Mouse (Mus musculus) thymus, postnatal 36 days (tissue): Measurements from ENCODE around the gene Olfr992.
"Not testable (repeated sequence)": the region's sequence is repeated elsewhere in the genome, so short reads cannot be mapped to it uniquely, and the experiment has no call there.

Experiments
- DNase-seq, 2 experiments: peaks; one replicate each; pipeline ENCODE4 v3.0.0; 2022; ENCODE audit warnings: mixed read lengths in 2 of 2

Gene Olfr992

DNA sequence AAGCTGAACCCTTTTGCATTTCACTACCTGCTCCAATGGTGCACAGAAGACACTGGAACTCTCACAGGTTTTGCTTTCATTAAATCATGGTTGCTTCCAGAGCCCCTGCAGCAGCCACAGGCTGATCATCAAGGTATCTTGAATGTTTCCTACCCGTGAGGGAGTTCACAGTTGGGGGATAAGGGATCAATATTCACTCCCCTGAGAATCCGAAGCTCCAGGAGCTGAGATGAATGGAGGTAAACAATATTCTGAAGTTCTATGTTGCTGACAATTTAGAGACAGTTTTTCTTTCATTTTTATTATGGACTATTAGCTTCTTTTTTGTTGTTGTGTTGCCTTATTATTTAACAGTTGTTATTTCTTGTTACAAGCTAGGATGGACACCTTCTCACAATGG, at the start of gene Olfr992:
Gene Olfr992, minus strand, starts transcription at position 101 of the 400 bp plus-strand sequence.
- no peak for DNase-seq

DNA sequence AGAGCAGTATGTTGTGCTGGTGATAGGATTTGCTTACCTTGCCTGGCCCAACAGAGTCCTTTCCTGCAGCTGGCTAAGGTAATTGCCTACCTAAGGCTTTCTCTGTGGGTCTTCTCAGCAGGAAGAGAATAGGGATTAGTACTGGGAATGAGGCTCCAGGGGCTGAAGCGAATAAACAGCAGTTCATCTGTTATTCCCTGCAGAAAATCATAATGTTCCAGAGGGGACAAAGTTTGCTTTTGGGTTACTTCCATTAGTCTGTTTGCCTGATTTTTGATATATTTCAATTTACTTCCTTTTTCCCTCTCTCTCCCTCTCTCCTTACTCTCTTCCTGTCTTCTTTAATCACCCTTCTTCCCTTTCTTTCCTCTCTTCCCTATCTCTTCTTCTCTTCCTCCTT, 34.3 kb upstream of the Olfr992 start, which contains the start of gene Olfr995:
Gene Olfr995, minus strand, starts transcription at position 101 of the 400 bp plus-strand sequence.
- DNase-seq, result no peak

DNA sequence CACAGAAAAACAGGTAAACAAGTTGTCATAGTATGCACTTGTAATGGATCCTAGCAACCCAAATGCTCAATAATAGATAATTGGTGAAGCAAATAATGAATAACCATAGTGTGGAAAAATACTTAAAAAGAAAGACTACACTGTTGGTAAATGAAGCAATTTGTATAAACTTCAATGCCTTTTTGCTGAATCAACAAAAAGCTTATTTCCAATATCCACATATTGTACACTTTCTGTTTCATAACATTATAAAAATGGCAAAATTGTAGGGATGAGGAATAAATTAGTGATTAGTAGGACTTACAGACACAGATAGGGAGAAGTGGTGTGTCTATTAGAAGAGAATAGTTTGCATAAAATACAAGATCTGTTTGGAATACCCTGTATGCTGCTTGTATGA, 33.3 kb upstream of the Olfr992 start:
- DNase-seq, result no peak

DNA sequence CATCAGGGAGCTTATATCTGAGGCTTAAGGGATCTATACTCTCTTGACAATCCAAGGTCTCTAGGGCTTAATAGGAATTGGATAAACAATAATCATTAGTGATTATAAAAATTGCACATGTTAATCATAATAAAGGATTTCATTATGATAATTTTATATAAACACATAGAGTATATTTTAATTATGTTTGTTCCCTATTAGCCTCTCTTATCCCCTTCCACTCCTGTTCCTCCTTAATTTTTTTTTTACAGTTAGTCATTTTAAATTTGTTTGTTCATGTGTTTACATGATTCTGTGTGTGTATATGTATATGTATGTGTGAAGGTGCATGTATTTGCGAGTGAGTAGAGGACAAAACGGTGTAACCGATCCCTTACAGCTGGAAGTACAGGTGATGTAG, 27.1 kb upstream of the Olfr992 start, which contains the start of gene Olfr994:
Gene Olfr994, minus strand, starts transcription at position 101 of the 400 bp plus-strand sequence.
- DNase-seq, result no peak

DNA sequence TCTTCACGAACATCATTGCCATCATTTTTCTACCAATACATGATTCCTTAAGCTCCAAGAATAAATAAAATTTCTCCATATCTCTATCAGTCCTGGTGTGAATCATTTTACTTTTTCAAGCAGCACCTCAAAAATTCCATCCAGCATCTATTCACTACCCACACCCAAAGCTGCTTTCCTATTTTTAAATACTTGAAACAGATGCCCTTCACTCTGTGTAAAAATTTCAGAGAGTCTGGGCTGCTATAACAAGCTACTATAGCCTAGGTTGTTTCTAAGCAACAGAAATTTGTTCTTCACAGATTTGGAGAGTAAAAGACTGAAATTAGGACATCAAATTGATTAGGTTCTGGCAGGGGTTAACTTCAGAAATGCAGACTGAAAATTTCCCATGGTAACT, 16.6 kb upstream of the Olfr992 start:
- DNase-seq, result no peak

DNA sequence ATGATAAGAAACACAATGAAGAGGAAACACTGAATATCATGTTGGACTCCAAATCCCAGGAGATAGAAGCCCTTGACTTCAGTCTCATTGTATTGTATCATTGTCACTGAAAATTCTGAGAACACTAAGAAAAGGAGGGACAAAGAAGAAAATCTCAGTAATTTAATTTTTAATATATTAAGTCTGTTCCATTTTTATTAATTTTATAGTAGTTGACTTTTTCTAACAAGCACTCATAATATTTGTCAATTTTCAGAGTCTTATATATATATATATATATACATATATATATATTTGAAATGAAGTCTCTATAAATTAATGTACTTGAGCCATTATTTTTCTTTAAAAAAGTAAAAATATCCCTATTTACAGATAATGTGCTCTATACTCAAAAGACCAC, 5.5 kb upstream of the Olfr992 start, which contains the start of gene Olfr993:
Gene Olfr993, minus strand, starts transcription at position 101 of the 400 bp plus-strand sequence.
- DNase-seq, result no peak

DNA sequence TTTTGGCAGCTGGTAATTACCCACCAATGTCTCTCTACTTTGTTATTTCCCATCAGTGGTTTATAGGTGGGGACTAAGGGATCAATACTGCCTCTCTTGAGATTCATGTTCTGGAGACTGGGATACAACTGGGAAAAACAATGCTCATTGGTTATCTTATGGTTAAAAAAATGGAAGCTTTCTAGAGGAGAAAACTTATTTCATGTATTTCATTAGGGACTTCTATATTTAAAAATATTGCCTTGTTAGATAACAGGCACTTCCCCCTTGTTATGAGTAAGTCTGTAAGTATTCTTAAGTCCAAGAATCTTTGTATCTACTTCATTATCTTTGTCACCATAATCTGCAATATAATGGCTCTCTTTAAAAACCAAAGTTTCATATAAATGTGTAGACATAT, 46.1 kb downstream of the Olfr992 start, which contains the start of gene Olfr988:
Gene Olfr988, minus strand, starts transcription at position 101 of the 400 bp plus-strand sequence.
- DNase-seq, result not testable (repeated sequence)
